Mouse (Mus musculus): Measurements from ENCODE around the gene Mlh3.

DNA sequence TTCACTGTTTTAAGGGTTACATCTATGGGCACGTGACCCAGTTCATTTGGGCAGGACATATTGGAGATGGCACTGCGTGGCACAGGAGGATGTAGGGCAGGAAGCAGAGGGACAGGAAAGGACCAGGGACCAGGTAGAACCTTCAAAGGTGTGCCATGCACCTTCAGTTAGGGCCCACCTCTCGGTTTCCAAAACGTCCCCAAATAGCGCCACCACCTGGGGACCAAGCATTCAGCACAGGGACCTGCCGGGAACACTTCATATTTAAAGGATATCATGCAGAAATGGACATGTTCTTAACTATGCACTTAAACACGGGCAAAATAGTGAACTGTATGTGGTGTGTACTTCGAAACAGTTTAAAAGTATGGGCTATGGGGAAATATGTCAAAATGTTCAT is 66.3 kb downstream of the Mlh3 start:
- TF ChIP-seq CTCF (IDR thresholded peaks at IDR 0.05; ENCODE audit: low read depth, low read length) = no peak
- no peak for TF ChIP-seq TAL1 (conservative IDR thresholded peaks at IDR 0.05; ENCODE audit: low read depth, low read length)

Data from G1E (cell line).